Mouse (Mus musculus): ENCODE measurements around the gene Dnase1l3. TPM values are rescaled to one million over a fixed set of nuclear protein-coding genes. Genes with fewer than 3 reads are reported as not detected.

Dnase1l3 gene
- polyA plus RNA-seq, 1 experiment from 2014 or later, result 7.0 TPM

GRCm38 (mm10) chr14:7919921-7920320 is 74.5 kb downstream of the Dnase1l3 start:
- Histone ChIP-seq H3K27me3 (no peaks in the 10 kb centered on the region), H3K9me3 (no peaks in the 10 kb centered on the region), H3K4me1 (no peaks in the 10 kb centered on the region), H3K36me3 (peaks cover 84% of the 10 kb centered on the region), H3K4me2 (no peak overlapping the region), H3K27ac (no peak overlapping the region), H3K9ac (no peak overlapping the region), H3K4me3 (no peak overlapping the region)
- ATAC-seq (ENCODE audit: insufficient number of reproducible peaks, low FRiP score, low TSS enrichment, low read depth), result no peak
- WGBS, result 73% methylated on average over 4 of the region's 4 CpGs

GRCm38 (mm10) chr14:7919309-7919708 is 75.1 kb downstream of the Dnase1l3 start:
- Histone ChIP-seq H3K4me1 (no peaks in the 10 kb centered on the region), H3K9ac (no peak overlapping the region), H3K4me3 (no peak overlapping the region), H3K36me3 (peaks cover 89% of the 10 kb centered on the region), H3K9me3 (no peaks in the 10 kb centered on the region), H3K27me3 (no peaks in the 10 kb centered on the region), H3K4me2 (no peak overlapping the region), H3K27ac (no peak overlapping the region)
- 88% methylated on average over 5 of the region's 5 CpGs for WGBS
- no peak for ATAC-seq (ENCODE audit: insufficient number of reproducible peaks, low FRiP score, low TSS enrichment, low read depth)

GRCm38 (mm10) chr14:7918150-7918991 is 76.0 kb downstream of the Dnase1l3 start:
- no peak overlapping the region for H3K9ac ChIP-seq
- peaks cover 85% of the 10 kb centered on the region for H3K36me3 ChIP-seq
- WGBS, result 76% methylated on average over 6 of the region's 6 CpGs
- 0 out of 2 replicates have a peak, but pooled peaks cover 6% of the 10 kb centered on the region for H3K4me1 ChIP-seq
- ATAC-seq (ENCODE audit: insufficient number of reproducible peaks, low FRiP score, low TSS enrichment, low read depth), result no peak
- no peak overlapping the region for H3K4me2 ChIP-seq
- no peak overlapping the region for H3K27ac ChIP-seq
- no peaks in the 10 kb centered on the region for H3K27me3 ChIP-seq
- no peak overlapping the region for H3K4me3 ChIP-seq
- H3K9me3 ChIP-seq, result no peaks in the 10 kb centered on the region

Other genes starting within 250 kb of the Dnase1l3 start
- not detected in 2 replicates for gene Gm26661, start 203.0 kb downstream of the Dnase1l3 start, polyA plus RNA-seq (2015; fragmentation: Nextera tagmentation; extraction: Ambion mirVana)
- gene Flnb, start 176.6 kb downstream of the Dnase1l3 start, polyA plus RNA-seq (2015; fragmentation: Nextera tagmentation; extraction: Ambion mirVana), result 27.6 and 33.0 TPM in 2 replicates
- gene Gm45521, start 37.3 kb downstream of the Dnase1l3 start, polyA plus RNA-seq (2015; fragmentation: Nextera tagmentation; extraction: Ambion mirVana), result not detected in 2 replicates
- 33.7 and 34.7 TPM in 2 replicates for gene Abhd6, start 8.3 kb upstream of the Dnase1l3 start, polyA plus RNA-seq (2015; fragmentation: Nextera tagmentation; extraction: Ambion mirVana)
- gene Rpp14, start 85.8 kb upstream of the Dnase1l3 start, polyA plus RNA-seq (2015; fragmentation: Nextera tagmentation; extraction: Ambion mirVana), result 47.9 and 54.4 TPM in 2 replicates
- 38.8 and 39.2 TPM in 2 replicates for gene Pxk, start 103.6 kb upstream of the Dnase1l3 start, polyA plus RNA-seq (2015; fragmentation: Nextera tagmentation; extraction: Ambion mirVana)
- gene Pdhb, start 178.5 kb upstream of the Dnase1l3 start, polyA plus RNA-seq (2015; fragmentation: Nextera tagmentation; extraction: Ambion mirVana), result 171 and 200 TPM in 2 replicates
- 8.9 and 11.2 TPM in 2 replicates for gene Kctd6, start 219.6 kb upstream of the Dnase1l3 start, polyA plus RNA-seq (2015; fragmentation: Nextera tagmentation; extraction: Ambion mirVana)

Data from limb, embryonic 15.5 days (tissue).